ENCODE assay signal across 31 mouse cellular contexts in the genomic region with DNA sequence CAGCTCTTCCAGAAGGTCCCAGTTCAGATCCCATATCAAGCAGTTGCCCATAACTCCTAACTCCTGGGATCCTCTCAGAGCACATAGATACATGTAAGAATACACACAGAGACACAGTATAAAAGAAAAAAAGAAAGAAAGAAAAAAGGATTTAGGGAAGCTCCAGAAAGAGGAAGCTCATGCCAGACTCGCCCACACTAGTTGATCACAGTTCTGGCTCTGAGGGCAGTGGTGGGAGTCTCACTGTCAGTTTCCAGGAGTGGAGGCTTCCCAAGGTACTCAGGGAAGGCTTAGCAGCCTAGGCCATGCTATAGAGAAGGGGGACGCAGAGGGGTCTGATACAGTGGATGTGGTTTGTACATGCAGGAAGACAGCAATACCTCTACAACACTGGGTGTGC. TPM values are rescaled to one million over a fixed set of nuclear protein-coding genes. Genes with fewer than 3 reads are reported as not detected.
A peak's percentile ranks its signal among the peaks of the same experiment; 100 is the strongest.
DNase-seq lines count a peak whose midpoint lies in the region; ATAC-seq and TF ChIP-seq lines count a peak whose summit lies in the region.
"Had no signal": no experiment of that assay in that cellular context is flagged by ENCODE, and none has a peak within 500 bp of the region (broad histone marks: within the 10 kb centered on the region; RNA-seq: fewer than 3 reads in every experiment).

No protein-coding gene starts in this region.

- H3K4me3 ChIP-seq in liver, embryonic 13.5 days (replicated peaks) = no peak overlapping the region
- H3K4me3 ChIP-seq in liver, postnatal 0 days (ENCODE audit: low read depth, low read length) = no peak overlapping the region
- H3K4me3 ChIP-seq: embryonic facial prominence, embryonic 10.5 days; embryonic facial prominence, embryonic 15.5 days; forebrain, embryonic 13.5 days; heart, adult 2 months; heart, embryonic 12.5 days; hindbrain, embryonic 13.5 days; limb, embryonic 10.5 days; limb, embryonic 15.5 days; midbrain, embryonic 10.5 days; midbrain, embryonic 15.5 days; neural tube, embryonic 15.5 days had no signal

- TF ChIP-seq CTCF in liver, postnatal 0 days (IDR thresholded peaks at IDR 0.05; ENCODE audit: low read depth) = no peak

- ATAC-seq in frontal cortex, adult (ENCODE audit: low TSS enrichment) = peak; percentile 33
- ATAC-seq in liver, embryonic 13.5 days (ENCODE audit: low read depth) = no peak
- ATAC-seq in liver, postnatal 0 days = no peak
- ATAC-seq: CD4-positive, CD25-positive, alpha-beta regulatory T cell, adult 4 months; forebrain, embryonic 13.5 days; intestine, embryonic 16.5 days; midbrain, embryonic 15.5 days had no signal

- DNase-seq in frontal cortex, postnatal 14 days (ENCODE audit: low spot score in 2 of 2) = no peak
- DNase-seq in liver, embryonic 13.5 days = no peak
- DNase-seq in liver, postnatal 0 days = no peak
- peak; percentile 81 for DNase-seq in brain, adult 2 months (ENCODE audit: low read depth, low spot score)
- no peak for DNase-seq in kidney, postnatal 4 days
- no peak for DNase-seq in yolk sac, embryonic 10.5 days (ENCODE audit: low spot score)
- DNase-seq: adrenal gland, postnatal 25 days; cerebellum, postnatal 14 days; gastrocnemius, postnatal 36 days; heart, postnatal 4 days; kidney, adult 8-10 months; lung, embryonic 14.5 days; lung, postnatal 14 days; right cerebral cortex, postnatal 4 days; thymus, adult 2 months; thymus, postnatal 36 days had no signal

- no peaks in the 10 kb centered on the region for H3K9me3 ChIP-seq in liver, embryonic 13.5 days (replicated peaks)
- H3K9me3 ChIP-seq in liver, postnatal 0 days (ENCODE audit: low read length) = no peaks in the 10 kb centered on the region
- H3K9me3 ChIP-seq: embryonic facial prominence, embryonic 10.5 days; embryonic facial prominence, embryonic 15.5 days; forebrain, embryonic 13.5 days; heart, embryonic 12.5 days; hindbrain, embryonic 13.5 days; limb, embryonic 10.5 days; limb, embryonic 15.5 days; midbrain, embryonic 10.5 days; midbrain, embryonic 15.5 days; neural tube, embryonic 15.5 days had no signal

- H3K4me1 ChIP-seq in liver, embryonic 13.5 days (replicated peaks) = peaks cover 37% of the 10 kb centered on the region
- H3K4me1 ChIP-seq in liver, postnatal 0 days (ENCODE audit: insufficient read depth) = peaks cover 7% of the 10 kb centered on the region

- H3K27me3 ChIP-seq in liver, embryonic 13.5 days = no peaks in the 10 kb centered on the region
- H3K27me3 ChIP-seq in liver, postnatal 0 days (ENCODE audit: insufficient read depth, low read length) = no peaks in the 10 kb centered on the region
- H3K27me3 ChIP-seq: embryonic facial prominence, embryonic 15.5 days; forebrain, embryonic 13.5 days; heart, embryonic 12.5 days; hindbrain, embryonic 13.5 days; limb, embryonic 15.5 days; midbrain, embryonic 15.5 days; neural tube, embryonic 15.5 days had no signal

- H3K36me3 ChIP-seq in liver, embryonic 13.5 days = peaks cover 82% of the 10 kb centered on the region
- peaks cover 62% of the 10 kb centered on the region for H3K36me3 ChIP-seq in liver, postnatal 0 days (replicated peaks; ENCODE audit: insufficient read depth, low read length)

- H3K27ac ChIP-seq in liver, embryonic 13.5 days = peak overlapping the region; percentile 47
- no peak overlapping the region for H3K27ac ChIP-seq in liver, postnatal 0 days (ENCODE audit: low read depth)
- H3K27ac ChIP-seq: embryonic facial prominence, embryonic 10.5 days; embryonic facial prominence, embryonic 15.5 days; forebrain, embryonic 13.5 days; heart, adult 2 months; hindbrain, embryonic 13.5 days; kidney, postnatal 0 days; limb, embryonic 10.5 days; limb, embryonic 15.5 days; midbrain, embryonic 10.5 days; midbrain, embryonic 15.5 days; neural tube, embryonic 15.5 days had no signal

- no peak for TF ChIP-seq EP300 in liver, postnatal 0 days (IDR thresholded peaks at IDR 0.05; ENCODE audit: low read depth)

- H3K9ac ChIP-seq in liver, embryonic 13.5 days = no peak overlapping the region
- no peak overlapping the region for H3K9ac ChIP-seq in liver, postnatal 0 days (replicated peaks)
- H3K9ac ChIP-seq: embryonic facial prominence, embryonic 15.5 days; forebrain, embryonic 13.5 days; heart, embryonic 12.5 days; hindbrain, embryonic 13.5 days; limb, embryonic 15.5 days; lung, embryonic 14.5 days; midbrain, embryonic 15.5 days; neural tube, embryonic 15.5 days had no signal

- WGBS in liver, embryonic 13.5 days (ENCODE audit: insufficient replicate concordance) = 74% methylated on average over 2 of the region's 2 CpGs
- 71% methylated on average over 2 of the region's 2 CpGs for WGBS in liver, postnatal 0 days (ENCODE audit: insufficient replicate concordance)

- no peak overlapping the region for H3K4me2 ChIP-seq in liver, embryonic 13.5 days
- H3K4me2 ChIP-seq in liver, postnatal 0 days (ENCODE audit: low read depth, low read length) = no peak overlapping the region
- H3K4me2 ChIP-seq: embryonic facial prominence, embryonic 15.5 days; forebrain, embryonic 13.5 days; heart, embryonic 12.5 days; hindbrain, embryonic 13.5 days; limb, embryonic 15.5 days; lung, embryonic 14.5 days; midbrain, embryonic 15.5 days; neural tube, embryonic 15.5 days had no signal

RNA-seq across cellular contexts. Expression of gene Mpg, which starts 4.8 kb away (rescaled TPM):
- 19.7 and 21.6 TPM in 2 replicates for polyA plus RNA-seq in liver, embryonic 13.5 days (2015; fragmentation: Nextera tagmentation; extraction: Ambion mirVana)
- polyA plus RNA-seq in liver, postnatal 0 days (2015; fragmentation: Nextera tagmentation; extraction: Ambion mirVana) = 13.5 and 14.2 TPM in 2 replicates

RNA-seq across cellular contexts. Expression of gene Rhbdf1, which starts 9.0 kb away (rescaled TPM):
- polyA plus RNA-seq in liver, embryonic 13.5 days (2015; fragmentation: Nextera tagmentation; extraction: Ambion mirVana) = 5.6 and 6.2 TPM in 2 replicates
- polyA plus RNA-seq in liver, postnatal 0 days (2015; fragmentation: Nextera tagmentation; extraction: Ambion mirVana) = 4.8 and 6.4 TPM in 2 replicates

RNA-seq across cellular contexts. Expression of gene Snrnp25, which starts 25.9 kb away (rescaled TPM):
- polyA plus RNA-seq in liver, embryonic 13.5 days (2015; fragmentation: Nextera tagmentation; extraction: Ambion mirVana) = 92.2 and 93.1 TPM in 2 replicates
- polyA plus RNA-seq in liver, postnatal 0 days (2015; fragmentation: Nextera tagmentation; extraction: Ambion mirVana) = 30.1 and 32.9 TPM in 2 replicates

RNA-seq across cellular contexts. Expression of gene Il9r, which starts 31.0 kb away (rescaled TPM):
- 0.08 and 0.13 TPM in 2 replicates for polyA plus RNA-seq in liver, embryonic 13.5 days (2015; fragmentation: Nextera tagmentation; extraction: Ambion mirVana)
- 0.05 TPM in 1 of 2 replicates, not detected in the other for polyA plus RNA-seq in liver, postnatal 0 days (2015; fragmentation: Nextera tagmentation; extraction: Ambion mirVana)
- polyA plus RNA-seq: embryonic facial prominence, embryonic 10.5 days; forebrain, embryonic 13.5 days; heart, embryonic 12.5 days; hindbrain, embryonic 13.5 days; kidney, postnatal 0 days; limb, embryonic 10.5 days; lung, embryonic 14.5 days; midbrain, embryonic 10.5 days; midbrain, embryonic 15.5 days; neural tube, embryonic 15.5 days had no signal

RNA-seq across cellular contexts. Expression of gene Nprl3, which starts 36.4 kb away (rescaled TPM):
- polyA plus RNA-seq in liver, embryonic 13.5 days (2015; fragmentation: Nextera tagmentation; extraction: Ambion mirVana) = 27.5 and 29.7 TPM in 2 replicates
- 22.8 and 26.2 TPM in 2 replicates for polyA plus RNA-seq in liver, postnatal 0 days (2015; fragmentation: Nextera tagmentation; extraction: Ambion mirVana)
